ENCODE assay signal across 12 mouse cellular contexts in genomic region chr2:18938923-18939329, GRCm38 (mm10). TPM values are rescaled to one million over a fixed set of nuclear protein-coding genes. Genes with fewer than 3 reads are reported as not detected.
A peak's percentile ranks its signal among the peaks of the same experiment; 100 is the strongest.
DNase-seq lines count a peak whose midpoint lies in the region; ATAC-seq lines count a peak whose summit lies in the region.
"Had no signal": no experiment of that assay in that cellular context is flagged by ENCODE, and none has a peak within 500 bp of the region (broad histone marks: within the 10 kb centered on the region; RNA-seq: fewer than 3 reads in every experiment).

No protein-coding gene starts in this region.

- no peaks in the 10 kb centered on the region for H3K9me3 ChIP-seq in neural tube, embryonic 15.5 days (replicated peaks)
- H3K9me3 ChIP-seq: embryonic facial prominence, embryonic 15.5 days; heart, embryonic 12.5 days; midbrain, embryonic 10.5 days had no signal

- ATAC-seq in hematopoietic stem cell, adult 5-6 weeks (replicated peaks in 1 of 2; ENCODE audit: insufficient read depth in 1 of 2, low FRiP score in 2 of 2, low TSS enrichment in 1 of 2, low read depth in 1 of 2, poor library complexity in 2 of 2, severe bottlenecking in 2 of 2): peak; percentile 78 to 86
- ATAC-seq in frontal cortex, adult (ENCODE audit: low TSS enrichment): no peak
- no peak for ATAC-seq in neural tube, embryonic 15.5 days (ENCODE audit: low FRiP score)

- 25% methylated on average over 8 of the region's 8 CpGs for WGBS in neural tube, embryonic 15.5 days

- H3K27ac ChIP-seq in neural tube, embryonic 15.5 days (replicated peaks): no peak overlapping the region
- H3K27ac ChIP-seq: embryonic facial prominence, embryonic 15.5 days; midbrain, embryonic 10.5 days had no signal

- H3K9ac ChIP-seq in neural tube, embryonic 15.5 days (replicated peaks): no peak overlapping the region
- H3K9ac ChIP-seq: embryonic facial prominence, embryonic 15.5 days; heart, embryonic 12.5 days had no signal

- H3K27me3 ChIP-seq in neural tube, embryonic 15.5 days (replicated peaks): no peaks in the 10 kb centered on the region
- H3K27me3 ChIP-seq: embryonic facial prominence, embryonic 15.5 days; heart, embryonic 12.5 days had no signal

- no peak overlapping the region for H3K4me2 ChIP-seq in neural tube, embryonic 15.5 days
- H3K4me2 ChIP-seq: embryonic facial prominence, embryonic 15.5 days; heart, embryonic 12.5 days had no signal

- no peaks in the 10 kb centered on the region for H3K36me3 ChIP-seq in neural tube, embryonic 15.5 days
- H3K36me3 ChIP-seq: embryonic facial prominence, embryonic 15.5 days; heart, embryonic 12.5 days; midbrain, embryonic 10.5 days had no signal

- H3K4me3 ChIP-seq in neural tube, embryonic 15.5 days (replicated peaks): no peak overlapping the region
- H3K4me3 ChIP-seq: embryonic facial prominence, embryonic 15.5 days; heart, embryonic 12.5 days; midbrain, embryonic 10.5 days had no signal

- peaks cover 16% of the 10 kb centered on the region; the same call in 1 of the 2 replicates for H3K4me1 ChIP-seq in neural tube, embryonic 15.5 days

- intact Hi-C loops in heart, postnatal 25 days (cut with DNase I): no loop called here

- peak; percentile 82 for DNase-seq in heart, adult 11 months
- no peak for DNase-seq in heart, postnatal 25 days (ENCODE audit: low spot score)
- DNase-seq in retina, postnatal 1 day: peak; percentile 17
- DNase-seq in retina, embryonic 14.5 days (ENCODE audit: low spot score): no peak
- DNase-seq in natural killer cell, adult 2 months (ENCODE audit: low spot score in 2 of 2): peak; percentile 59 to 60
- DNase-seq: layer of hippocampus, postnatal 36 days had no signal

RNA-seq across cellular contexts. Expression of gene Pip4k2a, which starts 59.0 kb away (rescaled TPM):
- 1 to 10 TPM; 7.1 to 7.6 TPM for total RNA-seq in heart, postnatal 25 days (2021)
- total RNA-seq in hematopoietic stem cell, adult 5-6 weeks (2017): 35.3 and 40.9 TPM in 2 replicates
- 9.9 and 13.7 TPM in 2 replicates for polyA plus RNA-seq in neural tube, embryonic 15.5 days (2015; fragmentation: Nextera tagmentation; extraction: Ambion mirVana)

RNA-seq across cellular contexts. Expression of gene 4930426L09Rik, which starts 59.2 kb away (rescaled TPM):
- under 1 TPM in 1 of 2 experiments, not detected in 1; 0.17 TPM for total RNA-seq in heart, postnatal 25 days (2021)
- total RNA-seq in hematopoietic stem cell, adult 5-6 weeks (2017): 0.19 and 0.55 TPM in 2 replicates
- polyA plus RNA-seq in neural tube, embryonic 15.5 days (2015; fragmentation: Nextera tagmentation; extraction: Ambion mirVana): 0.37 and 0.41 TPM in 2 replicates

Comparison
In these comparisons a context has a peak if more than half of its experiments do, and no peak if none do; other contexts are left out.
1. DNase-seq: peak in heart, adult 11 months (single experiment), retina, postnatal 1 day (single experiment) and natural killer cell, adult 2 months (2 of 2); none in heart, postnatal 25 days (single experiment) and retina, embryonic 14.5 days (single experiment).
2. ATAC-seq: peak in hematopoietic stem cell, adult 5-6 weeks (2 of 2); none in frontal cortex, adult (single experiment) and neural tube, embryonic 15.5 days (single experiment).